Mouse (Mus musculus) frontal cortex, postnatal 10 days (tissue): ENCODE results near the gene Mdk.

Experiments
- DNase-seq, 2 experiments: peaks; one replicate each; pipeline ENCODE4 v3.0.0; 2022; ENCODE audit warnings: low spot score in 2 of 2, mixed read lengths in 1 of 2

The Mdk gene

DNA sequence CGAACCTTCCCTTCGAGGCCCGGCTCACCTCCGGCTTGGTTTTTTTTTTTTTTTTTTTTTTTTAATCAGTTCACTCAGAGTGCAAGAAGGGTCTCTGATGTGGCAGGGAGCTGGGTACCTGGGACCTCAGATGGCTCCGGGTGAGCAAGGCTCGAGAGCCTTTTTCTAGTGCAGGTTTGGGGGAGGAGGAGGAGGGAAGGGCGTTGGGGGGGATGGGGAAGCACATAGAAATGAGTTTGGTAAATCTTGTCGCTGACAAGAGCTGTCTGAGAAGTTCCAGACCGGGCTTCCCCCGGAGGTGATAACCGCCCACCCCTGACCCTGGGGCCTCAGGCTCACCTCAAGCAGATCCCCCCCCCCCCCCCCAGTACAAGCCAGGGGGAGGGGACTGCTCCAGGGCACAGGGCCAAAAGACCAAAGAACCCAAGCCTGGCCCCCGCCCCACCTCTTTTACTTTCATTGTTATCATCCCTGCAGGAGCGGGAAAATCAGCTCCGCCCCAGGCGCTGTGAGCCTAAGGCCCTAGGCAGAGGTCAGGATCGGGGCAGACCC, at the start of gene Mdk:
TSS of gene Mdk (minus strand) at position 138 of the 552 bp plus-strand sequence.
- DNase-seq = no peak

DNA sequence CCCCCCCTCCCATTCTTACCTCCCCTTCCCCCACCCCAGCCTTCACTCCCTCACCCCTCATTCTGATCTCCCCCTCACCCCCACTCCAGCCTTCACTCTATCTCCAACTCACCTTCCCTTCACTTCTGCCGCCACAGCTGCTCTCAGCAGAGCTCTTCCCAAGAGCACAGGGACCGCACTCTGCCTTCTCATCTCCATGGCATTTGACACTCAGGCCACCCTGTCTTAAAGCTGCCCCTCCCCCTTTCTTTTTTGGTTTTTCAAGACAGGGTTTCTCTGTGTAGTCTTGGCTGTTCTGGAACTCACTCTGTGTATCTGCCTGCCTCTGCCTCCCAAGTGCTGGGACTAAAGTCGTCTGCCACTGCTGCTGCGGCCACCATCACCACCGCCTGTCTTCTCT, 48.7 kb upstream of the Mdk start:
- no peak for DNase-seq

DNA sequence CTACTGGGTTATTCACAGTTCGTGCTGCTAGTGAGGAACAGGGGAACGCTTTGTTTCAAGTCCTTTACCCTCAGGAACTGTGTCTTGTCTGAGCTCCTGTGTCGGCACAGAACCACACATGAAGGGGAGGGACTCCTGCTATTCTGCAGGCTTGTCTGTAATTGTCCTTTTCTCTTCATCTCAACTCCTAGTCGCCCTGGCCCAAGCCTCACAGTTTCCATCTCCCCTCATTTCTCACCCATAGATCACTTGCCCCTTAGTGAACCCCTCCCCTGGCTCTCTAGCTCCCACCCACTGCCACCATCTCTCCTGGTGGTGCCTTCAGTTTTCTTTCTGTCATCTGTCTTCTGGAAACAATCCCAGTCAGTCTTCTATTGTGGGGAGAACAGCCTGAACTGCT, 48.1 kb upstream of the Mdk start:
- DNase-seq = no peak

DNA sequence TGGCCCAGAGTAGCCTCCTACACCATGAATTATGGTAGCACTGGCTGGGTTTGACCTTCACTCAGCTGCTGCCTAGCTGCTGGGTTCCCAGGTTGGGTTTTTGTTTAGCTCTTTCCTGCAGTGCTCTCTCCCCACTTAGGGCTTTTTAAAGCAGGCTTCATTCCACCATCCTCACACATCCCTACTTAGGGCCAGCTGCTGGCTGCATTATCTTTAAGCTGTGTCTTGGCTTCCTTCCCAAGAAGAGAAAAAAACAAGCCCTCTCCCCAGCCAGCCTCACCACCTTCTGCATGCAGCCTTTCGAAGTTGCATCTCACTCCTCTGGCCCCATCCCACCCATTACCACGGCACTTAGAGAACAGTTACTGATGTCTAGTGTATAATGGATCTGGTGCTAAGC, 46.5 kb upstream of the Mdk start:
- no peak for DNase-seq

DNA sequence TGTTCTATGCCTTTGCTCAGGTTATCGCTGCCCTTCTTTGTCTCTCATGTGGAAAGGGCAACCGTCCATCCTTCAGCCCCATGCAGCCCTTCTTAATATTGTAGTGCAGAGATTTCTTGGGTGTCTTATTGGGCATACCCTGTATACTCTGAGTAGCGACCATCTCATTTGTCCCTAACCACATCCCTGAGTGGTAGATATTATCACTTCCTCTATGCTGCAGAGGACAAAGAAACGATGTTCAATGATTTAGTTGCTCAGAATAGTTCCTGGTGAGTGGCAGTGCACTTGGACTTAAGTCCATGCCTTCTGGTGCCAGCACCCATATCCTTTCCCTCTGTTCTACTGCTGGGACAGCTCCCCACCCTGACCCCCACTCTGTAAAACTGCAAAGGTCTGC, 45.9 kb upstream of the Mdk start:
- no peak for DNase-seq

DNA sequence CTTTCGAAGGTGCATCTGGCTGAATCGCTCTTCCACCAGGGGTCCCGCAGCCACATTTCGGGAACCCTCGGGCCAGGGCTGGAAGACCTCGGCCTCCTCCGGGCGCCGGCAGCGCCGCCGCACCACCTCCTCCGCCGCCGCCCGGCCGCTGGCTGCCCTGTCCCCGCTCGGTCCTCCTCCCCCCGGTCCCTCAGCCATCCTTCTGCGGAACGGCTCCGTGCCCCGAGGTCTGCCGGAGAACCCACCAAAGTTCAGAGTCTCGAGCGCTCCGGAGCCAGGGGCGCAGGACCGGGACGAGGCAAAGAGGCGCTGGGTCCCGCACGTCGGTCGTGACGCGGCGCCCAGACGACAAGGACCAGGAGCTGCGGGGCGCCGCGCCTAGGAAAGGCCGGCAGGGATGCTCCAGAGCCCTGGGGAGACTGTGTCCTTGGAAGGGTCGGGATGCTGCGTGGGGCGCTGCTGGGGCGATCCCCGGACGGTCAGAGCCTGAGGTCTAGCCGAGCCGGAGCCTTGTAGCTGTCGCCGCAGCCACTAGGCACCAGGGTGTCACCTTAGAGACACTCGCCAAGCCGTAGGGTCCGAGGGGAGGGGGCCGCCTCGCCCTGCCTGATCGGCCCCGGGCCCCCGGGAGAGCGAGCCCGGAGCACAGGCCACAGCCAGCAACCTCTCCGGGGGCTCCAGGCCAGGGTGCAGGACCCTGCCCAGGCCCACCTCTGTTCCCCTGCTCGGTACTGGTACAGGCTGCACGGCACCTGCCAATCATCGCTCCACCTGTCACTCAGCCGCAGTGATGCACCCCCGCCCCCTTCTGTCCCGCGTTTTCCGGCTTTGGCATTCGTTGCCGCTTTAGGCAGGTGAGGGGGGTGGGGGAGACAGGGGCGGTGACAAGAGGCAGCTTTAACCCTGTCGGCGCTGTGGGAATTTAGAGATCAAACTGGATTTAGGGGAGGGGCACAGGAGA, 43.8 kb upstream of the Mdk start, which contains the start of gene Dgkz:
TSS of gene Dgkz (minus strand) at position 284 of the 961 bp plus-strand sequence.
- DNase-seq = no peak

DNA sequence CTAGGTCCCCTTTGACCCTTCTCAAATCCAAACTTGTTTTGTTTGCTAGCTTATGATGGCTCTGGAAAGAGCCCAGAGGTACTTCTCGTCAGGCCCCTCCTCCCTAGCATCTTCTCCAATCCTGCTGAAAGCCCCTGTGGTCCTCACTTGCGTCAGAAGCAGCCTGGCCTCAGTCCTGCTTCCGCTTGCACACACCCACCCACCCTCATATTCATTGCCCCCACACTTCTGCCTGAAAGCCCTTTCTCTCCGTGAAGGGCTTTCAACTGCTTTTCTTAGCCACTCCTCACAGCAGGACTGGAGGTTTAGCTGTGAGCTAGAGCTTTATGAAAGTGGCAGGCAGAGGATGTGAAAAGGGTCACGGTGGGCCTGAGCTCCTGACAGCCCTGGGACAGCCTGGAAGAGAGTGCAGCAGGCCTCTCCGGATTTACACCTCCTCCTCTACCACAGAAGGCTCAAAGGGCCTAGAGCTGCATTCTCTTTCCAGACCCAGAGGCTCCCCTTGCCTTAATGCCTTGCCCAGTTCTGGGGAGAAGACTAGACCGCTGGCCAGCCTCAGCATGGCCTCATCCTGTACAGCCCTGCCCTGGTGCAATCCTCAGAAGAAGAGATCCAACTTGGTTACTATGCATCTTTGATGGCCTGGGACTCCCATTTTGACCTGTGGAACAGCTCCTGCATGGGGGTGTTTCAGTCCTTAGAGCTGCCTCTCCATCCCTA, 41.5 kb upstream of the Mdk start:
- DNase-seq = no peak

DNA sequence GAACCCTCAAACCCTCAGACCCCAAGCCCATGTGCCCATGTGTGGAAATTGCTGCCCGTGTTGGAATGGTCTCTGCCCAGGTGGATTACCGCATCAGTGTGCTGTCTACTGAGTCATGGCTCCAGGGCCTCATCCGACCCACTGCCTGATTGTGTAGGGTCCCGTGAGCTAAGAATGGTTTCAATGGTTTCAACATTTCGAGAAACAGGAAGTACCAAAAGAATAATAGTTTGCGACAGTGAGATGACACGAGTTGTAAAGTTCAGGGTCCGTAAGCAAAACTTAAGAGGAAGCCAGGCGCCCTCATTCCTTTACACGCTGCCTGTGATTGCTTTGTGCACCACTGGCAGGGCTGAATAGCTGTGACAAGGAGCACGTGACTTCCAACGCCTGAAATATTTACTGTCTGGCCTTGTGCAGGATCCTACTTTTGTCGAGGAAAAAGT, 40.0 kb upstream of the Mdk start:
- no peak for DNase-seq

DNA sequence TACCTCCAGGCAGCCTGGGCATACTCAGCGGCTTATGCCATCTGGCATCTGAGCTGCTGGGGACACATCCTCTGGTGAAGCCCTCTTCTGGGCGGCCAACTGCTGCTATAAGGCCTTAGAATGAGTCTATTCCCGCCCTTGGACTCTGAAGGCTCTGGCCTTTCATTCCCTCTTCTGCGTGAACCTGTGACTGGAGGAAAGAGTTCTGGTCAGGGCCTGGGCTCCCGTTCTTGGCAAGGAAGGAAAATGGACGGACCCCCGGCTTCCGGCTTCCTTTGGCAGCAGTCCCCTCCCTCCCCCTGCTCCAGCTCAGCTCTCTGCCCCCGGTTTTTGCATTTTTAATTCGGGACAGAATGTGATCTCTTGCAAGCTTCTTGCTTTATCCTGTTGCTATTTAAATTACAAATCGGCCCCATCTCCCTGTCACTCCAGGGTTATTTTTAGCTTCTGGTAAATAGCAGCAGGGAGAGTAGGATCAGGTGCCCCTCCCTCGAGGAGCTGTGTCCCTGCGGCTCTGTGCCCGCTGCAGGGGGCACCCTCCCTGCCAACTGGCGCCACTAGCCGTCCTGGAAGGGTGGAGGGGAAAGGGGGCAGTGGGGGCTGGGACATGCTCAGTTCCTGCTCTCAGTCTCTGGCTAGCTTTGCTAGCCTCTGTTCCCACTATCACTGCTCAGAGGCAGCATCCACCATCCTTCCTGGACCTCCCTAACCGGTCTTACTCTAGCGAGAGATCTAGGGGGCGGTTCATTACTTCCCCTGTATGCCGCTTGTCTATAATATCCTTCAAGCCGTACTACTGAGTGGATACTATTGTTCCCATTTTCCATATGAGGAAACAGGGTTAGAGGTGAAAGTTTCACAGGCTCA, 39.4 kb upstream of the Mdk start:
- DNase-seq = peak in 1 of 2 experiments; percentile 76

DNA sequence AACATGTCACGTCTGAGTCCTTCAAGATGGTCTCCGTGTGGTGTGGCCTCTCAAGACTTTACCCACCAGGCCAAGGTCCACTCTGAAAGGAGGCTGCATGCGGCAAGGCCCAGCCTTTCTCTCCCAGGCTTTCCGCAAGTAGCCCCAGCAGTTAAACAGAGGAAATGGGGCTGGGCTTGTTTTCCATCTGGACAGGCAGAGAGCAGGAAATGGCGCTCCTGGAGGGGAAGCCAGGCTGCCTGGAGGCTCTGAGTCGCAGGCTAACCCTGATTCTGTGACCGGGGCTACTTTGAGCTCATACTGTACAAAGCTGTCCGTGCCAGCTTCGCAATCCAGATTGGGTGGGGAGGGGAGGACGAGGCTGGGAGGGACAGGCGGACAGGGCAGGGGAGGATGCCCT, 35.9 kb upstream of the Mdk start:
- DNase-seq = no peak

DNA sequence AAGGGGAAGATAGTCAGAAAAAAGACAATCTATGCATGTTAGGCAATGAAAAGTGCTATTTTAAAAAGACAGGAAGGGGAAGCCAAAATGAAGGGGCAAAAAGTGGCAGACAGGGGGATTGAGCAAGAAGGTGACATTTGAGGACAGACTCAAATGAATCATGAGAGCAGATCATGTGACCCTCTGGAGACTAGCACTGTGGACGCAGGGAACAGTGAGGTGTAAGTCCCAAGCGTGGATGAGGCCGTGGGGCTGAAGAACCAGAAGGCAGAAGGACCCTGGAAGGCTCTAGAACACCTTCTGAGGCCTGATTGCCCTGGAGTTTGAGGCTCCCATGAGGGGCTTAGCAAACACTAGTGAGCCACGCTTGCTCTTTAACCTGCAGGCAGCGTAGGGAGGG, 34.3 kb upstream of the Mdk start:
- no peak for DNase-seq

DNA sequence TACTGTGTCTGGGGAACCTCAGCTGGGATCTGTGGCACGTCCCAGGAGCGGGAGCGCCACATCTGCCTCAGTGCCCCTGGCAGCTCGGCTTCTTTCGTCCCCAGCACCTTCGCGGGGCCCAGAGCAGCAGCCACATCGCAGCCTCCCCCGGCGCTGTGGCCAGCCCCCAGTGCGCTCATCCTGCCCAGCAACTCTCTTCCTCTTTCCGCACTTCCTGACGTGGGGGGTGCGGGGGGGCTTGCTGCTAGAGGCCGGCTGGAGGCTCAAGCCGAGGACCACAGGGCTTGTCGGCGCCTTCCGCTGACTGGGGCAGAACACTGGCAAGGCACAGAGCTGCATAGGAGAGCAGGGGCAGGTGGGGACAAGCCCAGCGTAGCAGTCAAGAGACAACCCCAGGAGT, 33.3 kb upstream of the Mdk start:
- no peak for DNase-seq

DNA sequence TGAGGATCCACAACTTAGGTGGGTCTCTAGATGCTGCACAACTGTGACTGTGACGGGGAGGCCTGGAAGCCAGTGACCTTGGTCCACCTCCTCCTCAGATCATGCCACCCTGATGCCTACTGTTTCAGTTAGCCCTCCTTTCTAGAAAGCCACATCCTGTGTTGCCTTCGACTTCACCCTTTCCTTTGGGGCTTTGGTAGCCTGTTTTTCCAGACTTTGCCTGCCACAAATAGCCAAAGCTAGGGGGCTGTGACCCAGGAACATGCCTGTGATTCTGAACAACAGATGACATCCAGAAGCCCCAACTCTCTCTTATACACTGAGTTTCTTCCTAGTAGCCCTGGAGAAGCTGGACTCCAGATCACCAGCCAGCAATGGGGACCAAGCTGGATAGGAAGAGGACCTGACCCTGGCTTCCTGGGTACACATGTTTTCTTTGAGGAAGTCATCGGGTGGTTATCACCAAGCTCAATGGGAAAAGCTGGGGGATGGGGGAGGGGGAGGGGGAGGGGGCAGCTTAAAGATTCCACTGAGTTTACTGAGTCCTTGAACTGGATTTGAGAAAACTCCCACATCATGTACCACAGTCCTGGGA, 32.6 kb upstream of the Mdk start:
- DNase-seq = no peak

DNA sequence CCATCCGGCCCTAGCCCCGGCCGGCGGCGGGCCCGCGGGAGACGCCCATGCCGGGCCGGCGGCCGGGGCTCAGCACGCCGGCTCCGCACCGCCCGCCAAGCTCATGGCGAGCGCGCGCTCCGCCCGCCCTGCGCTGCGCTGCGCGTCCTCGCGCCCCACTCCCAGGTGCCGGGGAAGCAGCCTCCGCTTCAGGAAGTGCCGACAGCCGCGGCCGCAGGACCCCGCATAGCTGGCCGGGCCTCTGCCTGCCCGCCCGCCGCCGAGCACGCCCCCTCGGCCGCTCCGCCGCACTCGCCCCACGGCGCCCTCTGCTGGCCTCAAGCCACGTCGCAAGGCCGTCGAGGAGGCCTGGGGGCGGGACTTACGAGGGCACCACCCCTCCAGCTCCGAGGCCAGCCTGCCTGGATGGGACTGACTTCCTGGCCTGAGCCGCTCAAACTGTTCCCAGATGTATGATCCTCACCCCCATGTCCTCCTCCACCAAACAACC, 31.4 kb upstream of the Mdk start:
- DNase-seq = peak; percentile 88 to 94

DNA sequence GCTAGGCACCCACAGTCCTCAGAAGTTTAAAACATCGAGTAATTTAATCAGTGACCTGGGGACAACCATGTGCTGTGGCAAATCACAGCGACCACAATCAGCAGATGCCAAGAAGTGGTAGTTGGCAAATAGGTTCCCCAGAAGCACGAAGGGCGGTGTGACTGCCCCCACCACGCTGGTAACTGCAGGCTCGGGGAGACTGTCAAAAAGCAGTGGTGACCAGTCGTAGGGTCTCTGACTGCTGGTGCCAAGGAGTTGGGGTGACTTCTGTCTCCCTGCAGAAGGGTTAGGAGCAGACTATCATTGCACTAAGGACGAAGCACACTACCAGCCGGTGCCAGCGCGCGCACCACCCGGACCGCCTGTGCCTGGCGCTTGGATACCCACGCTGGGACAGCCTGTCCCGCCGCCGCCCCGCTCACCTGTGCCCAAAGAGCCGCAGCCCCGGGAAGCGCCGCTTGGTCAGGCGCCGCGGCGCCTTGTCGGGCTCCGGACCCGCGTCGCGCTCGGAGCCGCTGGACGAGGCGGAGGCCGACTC, 30.8 kb upstream of the Mdk start:
- DNase-seq = no peak

DNA sequence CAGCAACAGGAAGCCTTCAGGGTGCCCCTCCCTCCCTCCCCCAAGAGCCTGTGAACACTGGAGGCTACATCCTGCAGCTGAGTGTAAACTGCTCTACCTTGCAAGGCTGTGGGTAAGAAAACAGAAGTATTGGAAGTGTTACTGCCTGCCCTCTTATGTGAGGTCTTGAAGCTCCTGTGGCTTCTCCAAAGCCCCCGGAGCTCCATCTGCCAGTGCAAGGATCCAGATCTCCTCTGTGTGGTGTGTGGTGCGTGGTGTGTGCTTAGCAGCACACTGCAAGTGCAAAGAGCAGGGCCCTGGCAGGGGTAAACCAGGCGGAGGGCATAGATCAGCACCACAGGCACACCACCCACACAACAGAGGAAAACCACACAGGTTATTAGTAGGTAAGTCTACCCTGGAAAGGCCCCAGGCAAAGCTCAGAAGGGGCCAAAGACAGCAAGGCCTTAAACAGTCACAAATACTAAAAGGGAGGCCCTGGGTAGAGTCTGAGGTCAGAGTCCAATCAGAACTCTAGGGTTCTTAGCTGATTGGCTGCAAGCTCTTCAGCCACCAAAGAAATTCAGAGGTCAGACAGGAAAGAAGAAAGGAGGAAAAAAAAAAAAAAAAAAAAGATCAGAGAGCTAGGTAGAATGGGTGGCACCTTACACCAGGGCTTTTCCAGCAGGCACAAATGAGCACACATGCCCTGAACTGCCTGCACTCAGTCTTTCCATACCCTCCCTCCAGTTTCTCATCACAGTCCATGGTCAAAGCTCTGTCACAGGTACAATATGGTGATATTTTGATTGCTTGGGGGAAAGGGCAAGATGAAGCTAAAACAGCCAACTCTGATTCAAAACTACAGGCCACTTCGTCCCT, 30.0 kb upstream of the Mdk start:
- no peak for DNase-seq

DNA sequence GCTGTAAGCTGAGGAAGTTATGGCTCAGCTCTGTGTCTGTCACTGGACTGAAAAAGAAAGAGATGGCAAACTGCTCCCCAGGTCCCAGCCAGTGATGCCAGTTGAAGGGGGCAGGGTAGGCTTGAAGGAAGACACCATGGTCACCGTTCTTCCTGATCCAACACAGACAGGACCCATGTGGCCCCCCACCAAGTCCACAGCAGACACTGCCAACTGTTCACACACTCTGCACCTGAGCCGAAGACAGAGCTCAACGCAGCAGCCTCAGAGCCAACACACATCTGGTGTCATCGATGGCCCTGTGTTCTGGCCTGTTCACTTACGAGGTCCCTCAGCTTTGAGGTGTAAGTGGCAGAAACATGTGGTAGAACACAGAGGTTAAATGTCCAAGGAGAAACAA, 28.4 kb upstream of the Mdk start:
- DNase-seq = no peak

DNA sequence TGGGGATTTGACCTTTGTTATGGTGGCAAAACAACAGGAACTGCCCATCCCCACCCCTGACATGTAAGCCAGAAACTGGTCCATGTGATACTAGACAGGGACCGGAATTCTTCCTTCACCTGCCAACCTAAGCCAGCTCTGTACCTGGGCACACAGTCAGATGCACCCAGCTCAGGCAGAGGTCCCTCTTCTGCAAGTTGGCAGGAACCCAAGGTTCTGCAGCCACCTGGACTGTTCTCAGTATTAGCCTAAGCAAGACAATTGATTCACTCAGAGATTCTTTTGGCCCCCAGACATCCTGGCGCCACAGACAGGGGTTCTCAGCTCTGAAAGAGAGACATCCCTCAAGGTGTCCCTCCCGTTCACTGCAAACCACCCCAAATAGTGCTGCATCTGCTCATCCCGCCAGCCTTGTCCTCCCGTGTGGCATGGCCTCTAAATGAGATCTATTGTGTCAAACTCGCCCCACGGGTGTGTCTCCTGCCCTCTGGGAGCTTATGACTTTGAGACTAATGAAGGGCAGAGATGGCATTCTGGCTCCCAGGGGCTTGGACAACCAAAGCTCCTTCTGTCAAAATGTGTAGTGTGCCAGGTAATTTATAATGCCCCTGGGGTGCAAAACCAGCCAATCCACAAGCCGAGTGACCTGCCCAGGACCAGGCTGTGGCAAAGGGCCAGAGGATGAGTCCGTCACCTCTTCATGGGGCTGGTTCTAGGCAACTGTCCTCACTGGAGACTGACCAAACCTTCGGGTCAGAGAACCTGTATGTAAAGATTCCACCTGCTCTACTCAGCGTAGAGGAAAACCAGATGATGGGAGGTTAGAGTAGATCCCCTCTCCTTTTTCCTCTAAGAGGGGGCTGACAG, 27.7 kb upstream of the Mdk start:
- DNase-seq = no peak
